Mouse (Mus musculus) stomach, embryonic 16.5 days (tissue): Measurements from ENCODE around the gene Ltbr. TPM values are rescaled to one million over a fixed set of nuclear protein-coding genes. Genes with fewer than 3 reads are reported as not detected.
A peak's percentile ranks its signal among the peaks of the same experiment; 100 is the strongest.

Experiments
- ATAC-seq: fragments of 200-750 bp; cut with Nextera tagmentation; 2 replicates; pipeline ENCODE4 v1.8.0; 2017; ENCODE audit warnings: moderate number of reproducible peaks, moderate TSS enrichment; ENCODE audit not compliant: insufficient read depth, low FRiP score
- H3K27ac ChIP-seq: fragments of 300-500 bp; sonication (generic); 2 replicates; pipeline ENCODE4 v1.5.1; 2014; ENCODE audit warnings: low read length
- H3K27me3 ChIP-seq: fragments of 300-500 bp; sonication (generic); 2 replicates; pipeline ENCODE4 v1.6.1; 2014; ENCODE audit warnings: low read length, control low read depth, mixed read lengths; ENCODE audit not compliant: control insufficient read depth, insufficient read depth
- H3K36me3 ChIP-seq: fragments of 300-500 bp; sonication (generic); 2 replicates; pipeline ENCODE4 v1.6.1; 2014; ENCODE audit warnings: low read length; ENCODE audit not compliant: control insufficient read depth, insufficient read depth
- H3K4me1 ChIP-seq: fragments of 300-500 bp; sonication (generic); 2 replicates; pipeline ENCODE4 v1.6.1; 2014; ENCODE audit warnings: low read length, control low read depth, mixed read lengths; ENCODE audit not compliant: control insufficient read depth, insufficient read depth
- H3K4me2 ChIP-seq: fragments of 300-500 bp; sonication (generic); 2 replicates; pipeline ENCODE4 v1.6.1; 2014; ENCODE audit warnings: low read depth, low read length, mixed read lengths
- H3K4me3 ChIP-seq: fragments of 300-500 bp; sonication (generic); replicated peaks from 2 replicates; pipeline ENCODE4 v1.5.1; 2014; ENCODE audit warnings: mild to moderate bottlenecking, low read length
- H3K9ac ChIP-seq: fragments of 300-500 bp; sonication (generic); 2 replicates; pipeline ENCODE4 v1.6.1; 2014; ENCODE audit warnings: low read length
- H3K9me3 ChIP-seq: fragments of 300-500 bp; sonication (generic); replicated peaks from 2 replicates; pipeline ENCODE4 v1.6.1; 2016; ENCODE audit warnings: low read length, control low read depth; ENCODE audit not compliant: control insufficient read depth
- WGBS: fragments of 180-500 bp; shearing (Covaris S2); extraction: QIAGEN DNeasy Blood & Tissue Kit; methylation state at CpG from one replicate; pipeline ENCODE4 v1.1.7; 2014; 5-methylcytosine and 5-hydroxymethylcytosine counted together
- polyA plus RNA-seq: library from polyadenylated mRNA; unstranded; fragments of >200 nt; fragmentation: Nextera tagmentation; extraction: Ambion mirVana; gene quantifications from 2 replicates; pipeline ENCODE4 v1.2.1, GENCODE M21; 2015

The Ltbr gene
- polyA plus RNA-seq, 1 experiment from 2014 or later = 69.4 TPM

- no peak overlapping the region for H3K4me3 ChIP-seq
- H3K36me3 ChIP-seq = no peaks in the 10 kb centered on the region
- no peaks in the 10 kb centered on the region for H3K27me3 ChIP-seq
- no peak for ATAC-seq
- no peak overlapping the region for H3K9ac ChIP-seq
- WGBS = 71% methylated on average over 9 of the region's 9 CpGs
- no peak overlapping the region for H3K4me2 ChIP-seq
- no peaks in the 10 kb centered on the region for H3K9me3 ChIP-seq
- H3K4me1 ChIP-seq = peaks cover 17% of the 10 kb centered on the region
- peak overlapping the region; percentile 27; the same call in 1 of the 2 replicates for H3K27ac ChIP-seq
These were observed 25.3 kb upstream of the Ltbr start for GRCm38 (mm10) chr6:125338791-125339660.

DNA sequence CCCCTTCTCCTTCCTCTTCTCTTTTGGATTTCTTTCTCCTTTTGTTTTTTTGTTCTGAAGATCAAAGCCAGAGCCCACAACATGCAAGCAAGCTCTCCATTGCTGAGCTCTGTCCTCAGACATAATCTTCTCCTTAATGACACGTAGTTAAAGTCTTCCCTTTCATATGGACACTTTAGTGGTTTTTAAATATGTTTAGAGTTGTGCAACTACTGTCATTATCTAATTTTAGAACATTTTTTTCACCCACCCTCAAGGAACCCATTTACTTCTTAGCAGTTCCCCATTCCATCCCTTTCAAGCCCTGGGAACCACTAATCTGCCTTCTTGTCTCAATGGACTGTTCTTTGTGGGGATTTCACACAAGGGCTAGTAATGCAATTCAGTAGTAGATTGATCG, 20.7 kb upstream of the Ltbr start:
- Histone ChIP-seq H3K9me3 (no peaks in the 10 kb centered on the region), H3K4me2 (no peak overlapping the region), H3K4me1 (peaks cover 6% of the 10 kb centered on the region; the same call in 1 of the 2 replicates), H3K36me3 (no peaks in the 10 kb centered on the region), H3K27me3 (no peaks in the 10 kb centered on the region), H3K4me3 (no peak overlapping the region), H3K27ac (no peak overlapping the region), H3K9ac (no peak overlapping the region)
- WGBS = 72% methylated on average over 2 of the region's 2 CpGs
- ATAC-seq = no peak

DNA sequence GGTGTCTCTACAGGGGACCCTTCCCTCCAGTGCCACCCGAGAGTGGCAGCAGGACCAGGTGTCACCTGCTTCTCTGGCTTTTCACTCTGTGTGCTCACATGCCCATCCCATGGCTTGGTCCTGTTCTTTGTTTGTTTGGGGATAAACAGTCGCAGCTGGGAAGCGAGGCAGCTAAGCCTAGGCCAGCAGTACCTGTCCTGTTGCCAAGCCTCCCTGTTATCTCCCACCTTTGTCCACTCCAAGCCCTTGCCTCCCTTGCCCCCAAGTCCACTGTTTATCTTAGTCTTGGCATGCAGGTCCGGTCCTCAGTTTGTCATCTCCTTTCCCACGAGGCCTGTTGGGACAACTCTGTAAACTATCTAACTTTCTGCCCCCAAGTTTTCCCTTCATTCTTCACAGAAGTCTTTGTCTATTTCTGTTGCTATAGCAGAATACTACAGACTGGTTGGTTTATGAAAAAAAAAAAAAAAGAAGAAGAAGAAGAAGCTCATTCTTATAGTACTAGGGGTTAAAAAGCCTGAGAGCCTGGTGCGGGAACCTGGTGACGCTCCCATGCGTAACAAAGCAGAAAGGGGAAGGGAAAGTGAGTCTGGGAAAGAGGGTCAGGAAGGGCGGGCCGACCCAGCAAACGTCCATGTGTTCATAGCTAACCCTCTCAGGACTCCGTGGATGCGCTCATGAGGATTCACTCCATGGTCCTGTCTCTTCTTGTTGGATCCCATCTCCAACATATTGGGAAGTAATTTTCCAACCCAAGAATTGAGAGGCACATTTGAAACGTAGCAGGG, 19.6 kb upstream of the Ltbr start:
- Histone ChIP-seq H3K9ac (no peak overlapping the region), H3K4me3 (no peak overlapping the region), H3K27me3 (no peaks in the 10 kb centered on the region), H3K4me1 (peaks cover 6% of the 10 kb centered on the region; the same call in 1 of the 2 replicates), H3K9me3 (no peaks in the 10 kb centered on the region), H3K27ac (no peak overlapping the region), H3K4me2 (no peak overlapping the region), H3K36me3 (no peaks in the 10 kb centered on the region)
- ATAC-seq = no peak
- WGBS = 68% methylated on average over 14 of the region's 14 CpGs

DNA sequence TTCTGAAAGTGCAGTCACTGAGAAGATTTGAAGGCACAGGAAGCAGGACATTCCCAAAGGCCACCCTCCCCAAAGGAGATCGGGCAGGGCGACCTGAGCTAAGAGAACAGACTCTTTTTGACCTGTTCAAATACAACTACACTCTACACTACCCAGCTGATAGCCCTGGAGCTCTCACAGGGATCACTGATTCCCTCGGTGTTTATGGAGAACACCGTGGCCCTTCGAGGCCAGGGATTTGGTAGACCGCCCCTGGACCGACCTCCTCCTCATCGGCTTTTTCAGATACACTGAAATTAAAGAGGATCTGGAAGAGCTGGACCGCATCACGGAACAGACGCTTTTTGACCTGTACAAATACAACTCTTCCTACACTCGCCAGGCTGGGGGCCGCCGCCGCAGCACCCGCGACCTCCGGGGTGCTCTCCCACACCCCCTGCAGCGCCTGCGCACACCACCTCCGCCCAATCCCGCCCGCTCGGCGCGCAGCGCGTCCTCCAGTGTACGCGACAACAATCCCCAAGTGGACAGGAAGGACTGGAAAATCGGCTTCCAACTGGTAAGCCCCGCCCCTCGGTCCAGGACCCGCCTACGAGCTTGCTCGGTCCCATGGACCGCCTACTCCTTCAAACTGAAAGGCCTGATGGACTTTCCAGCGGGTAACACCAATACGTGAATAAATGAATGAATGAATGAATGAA, 17.1 kb upstream of the Ltbr start:
- peak overlapping the region; percentile 60 for H3K4me3 ChIP-seq
- H3K27ac ChIP-seq = peak overlapping the region; percentile 46; the same call in 1 of the 2 replicates
- H3K9ac ChIP-seq = peak overlapping the region; percentile 82
- H3K9me3 ChIP-seq = no peaks in the 10 kb centered on the region
- no peaks in the 10 kb centered on the region for H3K27me3 ChIP-seq
- H3K4me1 ChIP-seq = peaks cover 6% of the 10 kb centered on the region; the same call in 1 of the 2 replicates
- H3K4me2 ChIP-seq = peak overlapping the region; percentile 90
- peak; percentile 96 for ATAC-seq
- under 1% methylated on average over 39 of the region's 39 CpGs for WGBS
- H3K36me3 ChIP-seq = no peaks in the 10 kb centered on the region

GRCm38 (mm10) chr6:125328243-125328642, 14.6 kb upstream of the Ltbr start:
- Histone ChIP-seq H3K9me3 (no peaks in the 10 kb centered on the region), H3K36me3 (no peaks in the 10 kb centered on the region), H3K27ac (no peak overlapping the region), H3K9ac (no peak overlapping the region), H3K4me1 (peaks cover 6% of the 10 kb centered on the region; the same call in 1 of the 2 replicates), H3K4me2 (no peak overlapping the region), H3K4me3 (no peak overlapping the region), H3K27me3 (no peaks in the 10 kb centered on the region)
- WGBS = 82% methylated on average over 5 of the region's 5 CpGs
- ATAC-seq = no peak

DNA sequence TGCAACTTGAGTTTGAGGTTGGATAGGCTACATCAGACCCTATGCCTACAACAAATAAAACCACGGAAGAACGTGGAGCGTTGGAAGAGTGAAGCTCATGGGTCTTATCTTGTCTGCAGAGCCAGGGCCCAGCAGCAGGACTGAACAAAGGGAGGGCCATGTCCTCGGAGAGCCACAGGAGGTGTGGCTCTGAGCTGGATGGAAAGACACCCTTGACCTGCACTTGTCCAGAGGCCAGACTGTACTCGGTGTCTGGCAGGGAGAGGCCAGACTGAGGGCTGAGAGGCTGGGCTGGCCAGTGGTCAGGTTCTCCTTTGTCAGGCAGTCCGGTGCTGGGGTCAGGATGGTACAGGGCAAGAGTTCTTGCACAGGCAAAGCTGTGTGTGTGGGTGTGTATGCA, 11.7 kb upstream of the Ltbr start:
- 51% methylated on average over 6 of the region's 6 CpGs for WGBS
- Histone ChIP-seq H3K27me3 (0 out of 2 replicates have a peak, but pooled peaks cover 5% of the 10 kb centered on the region), H3K9me3 (no peaks in the 10 kb centered on the region), H3K4me1 (no peaks in the 10 kb centered on the region), H3K27ac (no peak overlapping the region), H3K36me3 (no peaks in the 10 kb centered on the region), H3K4me3 (no peak overlapping the region), H3K4me2 (no peak overlapping the region), H3K9ac (no peak overlapping the region)
- no peak for ATAC-seq

DNA sequence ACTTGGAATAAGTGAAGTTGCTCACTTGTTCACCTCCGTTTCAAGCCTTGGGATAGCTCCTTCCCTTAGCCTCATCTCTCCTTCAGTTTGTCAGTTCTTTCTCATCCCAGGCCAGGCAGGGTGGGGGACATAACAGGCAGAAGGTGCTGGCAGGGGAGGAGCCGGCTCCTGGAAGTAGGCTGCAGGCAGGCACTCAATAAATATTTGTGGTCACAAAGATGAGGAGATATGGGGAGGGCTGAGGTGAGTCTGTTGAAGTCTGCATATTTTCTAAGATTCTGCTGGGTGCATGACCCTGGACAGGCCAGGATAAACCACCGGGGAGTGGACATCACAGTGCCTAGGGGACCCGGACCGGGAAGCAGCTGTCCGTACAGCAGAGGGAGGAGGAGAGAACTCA, 9.9 kb upstream of the Ltbr start:
- no peak overlapping the region for H3K27ac ChIP-seq
- WGBS = 42% methylated on average over 6 of the region's 6 CpGs

GRCm38 (mm10) chr6:125322794-125323193, 9.1 kb upstream of the Ltbr start:
- WGBS = 49% methylated on average over 13 of the region's 13 CpGs
- no peak overlapping the region for H3K4me2 ChIP-seq
- no peak overlapping the region for H3K9ac ChIP-seq
- H3K27me3 ChIP-seq = peaks cover 9% of the 10 kb centered on the region; the same call in 1 of the 2 replicates
- H3K36me3 ChIP-seq = no peaks in the 10 kb centered on the region
- no peaks in the 10 kb centered on the region for H3K4me1 ChIP-seq
- no peak overlapping the region for H3K27ac ChIP-seq
- no peak for ATAC-seq
- H3K9me3 ChIP-seq = no peaks in the 10 kb centered on the region
- no peak overlapping the region for H3K4me3 ChIP-seq

More for the DNA sequence above, 9.9 kb upstream of the Ltbr start:
- Histone ChIP-seq H3K9ac (no peak overlapping the region), H3K4me1 (no peaks in the 10 kb centered on the region), H3K4me2 (no peak overlapping the region), H3K27me3 (peaks cover 9% of the 10 kb centered on the region; the same call in 1 of the 2 replicates), H3K4me3 (no peak overlapping the region), H3K9me3 (no peaks in the 10 kb centered on the region), H3K36me3 (no peaks in the 10 kb centered on the region)
- no peak for ATAC-seq
